Mouse (Mus musculus): ENCODE data around the gene C5ar2. TPM values are rescaled to one million over a fixed set of nuclear protein-coding genes. Genes with fewer than 3 reads are reported as not detected.

The C5ar2 gene
- polyA plus RNA-seq, 1 experiment = 0.04 TPM

GRCm38 (mm10) chr7:16208781-16209665, 34.9 kb downstream of the C5ar2 start:
- Histone ChIP-seq H3K4me1 (ENCODE audit: control insufficient read depth) (no peaks in the 10 kb centered on the region), H3K9me3 (ENCODE audit: control insufficient read depth, low read length) (no peaks in the 10 kb centered on the region), H3K4me3 (replicated peaks) (no peak overlapping the region), H3K27me3 (ENCODE audit: control insufficient read depth) (no peaks in the 10 kb centered on the region), H3K36me3 (ENCODE audit: control insufficient read depth) (peaks cover 25% of the 10 kb centered on the region)
- TF ChIP-seq GATA1 (IDR thresholded peaks at IDR 0.05; ENCODE audit: low read length) (no peak), TAL1 (IDR thresholded peaks at IDR 0.05; ENCODE audit: low read length) (no peak)

GRCm38 (mm10) chr7:16207496-16207895, 36.5 kb downstream of the C5ar2 start:
- Histone ChIP-seq H3K27me3 (ENCODE audit: control insufficient read depth) (no peaks in the 10 kb centered on the region), H3K4me3 (replicated peaks) (no peak overlapping the region), H3K36me3 (ENCODE audit: control insufficient read depth) (peaks cover 30% of the 10 kb centered on the region), H3K9me3 (ENCODE audit: control insufficient read depth, low read length) (no peaks in the 10 kb centered on the region), H3K4me1 (ENCODE audit: control insufficient read depth) (no peaks in the 10 kb centered on the region)
- TF ChIP-seq TAL1 (IDR thresholded peaks at IDR 0.05; ENCODE audit: low read length) = no peak
- no peak for TF ChIP-seq GATA1 (IDR thresholded peaks at IDR 0.05; ENCODE audit: low read length)

GRCm38 (mm10) chr7:16207076-16207475, 36.9 kb downstream of the C5ar2 start:
- H3K36me3 ChIP-seq (ENCODE audit: control insufficient read depth) = peaks cover 31% of the 10 kb centered on the region

GRCm38 (mm10) chr7:16204791-16205190, 39.2 kb downstream of the C5ar2 start:
- Histone ChIP-seq H3K4me3 (replicated peaks) (no peak overlapping the region), H3K36me3 (ENCODE audit: control insufficient read depth) (peaks cover 34% of the 10 kb centered on the region), H3K4me1 (ENCODE audit: control insufficient read depth) (no peaks in the 10 kb centered on the region), H3K9me3 (ENCODE audit: control insufficient read depth, low read length) (no peaks in the 10 kb centered on the region), H3K27me3 (ENCODE audit: control insufficient read depth) (no peaks in the 10 kb centered on the region)
- TF ChIP-seq GATA1 (IDR thresholded peaks at IDR 0.05; ENCODE audit: low read length) = no peak
- no peak for TF ChIP-seq TAL1 (IDR thresholded peaks at IDR 0.05; ENCODE audit: low read length)

More at GRCm38 (mm10) chr7:16207076-16207475, 36.9 kb downstream of the C5ar2 start:
- TF ChIP-seq GATA1 (IDR thresholded peaks at IDR 0.05; ENCODE audit: low read length) (no peak), TAL1 (IDR thresholded peaks at IDR 0.05; ENCODE audit: low read length) (no peak)
- Histone ChIP-seq H3K27me3 (ENCODE audit: control insufficient read depth) (no peaks in the 10 kb centered on the region), H3K4me1 (ENCODE audit: control insufficient read depth) (no peaks in the 10 kb centered on the region), H3K4me3 (replicated peaks) (no peak overlapping the region), H3K9me3 (ENCODE audit: control insufficient read depth, low read length) (no peaks in the 10 kb centered on the region)

GRCm38 (mm10) chr7:16203505-16203903, 40.5 kb downstream of the C5ar2 start:
- no peak for TF ChIP-seq TAL1 (IDR thresholded peaks at IDR 0.05; ENCODE audit: low read length)
- TF ChIP-seq GATA1 (IDR thresholded peaks at IDR 0.05; ENCODE audit: low read length) = no peak
- Histone ChIP-seq H3K4me1 (ENCODE audit: control insufficient read depth) (no peaks in the 10 kb centered on the region), H3K36me3 (ENCODE audit: control insufficient read depth) (peaks cover 35% of the 10 kb centered on the region), H3K9me3 (ENCODE audit: control insufficient read depth, low read length) (no peaks in the 10 kb centered on the region), H3K27me3 (ENCODE audit: control insufficient read depth) (no peaks in the 10 kb centered on the region), H3K4me3 (replicated peaks) (no peak overlapping the region)

GRCm38 (mm10) chr7:16202756-16203504, 41.0 kb downstream of the C5ar2 start:
- peaks cover 36% of the 10 kb centered on the region for H3K36me3 ChIP-seq (ENCODE audit: control insufficient read depth)

GRCm38 (mm10) chr7:16201136-16201535, 42.8 kb downstream of the C5ar2 start:
- TF ChIP-seq TAL1 (IDR thresholded peaks at IDR 0.05; ENCODE audit: low read length) = no peak
- no peak for TF ChIP-seq GATA1 (IDR thresholded peaks at IDR 0.05; ENCODE audit: low read length)
- H3K4me3 ChIP-seq (replicated peaks) = no peak overlapping the region
- peaks cover 39% of the 10 kb centered on the region for H3K36me3 ChIP-seq (ENCODE audit: control insufficient read depth)
- no peaks in the 10 kb centered on the region for H3K27me3 ChIP-seq (ENCODE audit: control insufficient read depth)
- no peaks in the 10 kb centered on the region for H3K4me1 ChIP-seq (ENCODE audit: control insufficient read depth)
- H3K9me3 ChIP-seq (ENCODE audit: control insufficient read depth, low read length) = no peaks in the 10 kb centered on the region

More at GRCm38 (mm10) chr7:16202756-16203504, 41.0 kb downstream of the C5ar2 start:
- Histone ChIP-seq H3K27me3 (ENCODE audit: control insufficient read depth) (no peaks in the 10 kb centered on the region), H3K9me3 (ENCODE audit: control insufficient read depth, low read length) (no peaks in the 10 kb centered on the region), H3K4me3 (replicated peaks) (no peak overlapping the region), H3K4me1 (ENCODE audit: control insufficient read depth) (no peaks in the 10 kb centered on the region)
- TF ChIP-seq GATA1 (IDR thresholded peaks at IDR 0.05; ENCODE audit: low read length) (no peak), TAL1 (IDR thresholded peaks at IDR 0.05; ENCODE audit: low read length) (no peak)

- Histone ChIP-seq H3K27me3 (ENCODE audit: control insufficient read depth) (no peaks in the 10 kb centered on the region), H3K9me3 (ENCODE audit: control insufficient read depth, low read length) (peaks cover 3% of the 10 kb centered on the region; the same call in 1 of the 2 replicates), H3K36me3 (ENCODE audit: control insufficient read depth) (peaks cover 30% of the 10 kb centered on the region), H3K4me1 (ENCODE audit: control insufficient read depth) (no peaks in the 10 kb centered on the region), H3K4me3 (replicated peaks) (no peak overlapping the region)
- TF ChIP-seq GATA1 (IDR thresholded peaks at IDR 0.05; ENCODE audit: low read length) = no peak
- TF ChIP-seq TAL1 (IDR thresholded peaks at IDR 0.05; ENCODE audit: low read length) = no peak
These were observed 45.4 kb downstream of the C5ar2 start for GRCm38 (mm10) chr7:16198540-16198939.

GRCm38 (mm10) chr7:16197166-16197565, 46.8 kb downstream of the C5ar2 start:
- Histone ChIP-seq H3K4me3 (replicated peaks) (no peak overlapping the region), H3K36me3 (ENCODE audit: control insufficient read depth) (peaks cover 23% of the 10 kb centered on the region), H3K27me3 (ENCODE audit: control insufficient read depth) (no peaks in the 10 kb centered on the region), H3K9me3 (ENCODE audit: control insufficient read depth, low read length) (peaks cover 3% of the 10 kb centered on the region; the same call in 1 of the 2 replicates), H3K4me1 (ENCODE audit: control insufficient read depth) (peaks cover 2% of the 10 kb centered on the region)
- TF ChIP-seq TAL1 (IDR thresholded peaks at IDR 0.05; ENCODE audit: low read length) (no peak), GATA1 (IDR thresholded peaks at IDR 0.05; ENCODE audit: low read length) (no peak)
